Mouse (Mus musculus) cerebellum, adult 2 months (tissue): ENCODE data around the gene Reck.

Source experiments
- CTCF ChIP-seq: fragments of 200-500 bp; IDR thresholded peaks from 2 replicates; pipeline ENCODE4 v1.5.1; 2011; ENCODE audit warnings: low read depth, mild to moderate bottlenecking, control low read depth, low read length, moderate library complexity, borderline replicate concordance; ENCODE audit not compliant: insufficient read depth
- POLR2A ChIP-seq: fragments of 200-500 bp; IDR thresholded peaks from 2 replicates; pipeline ENCODE4 v1.6.1; 2011; ENCODE audit warnings: low read length, control low read depth, borderline replicate concordance; ENCODE audit not compliant: insufficient read depth

DNA sequence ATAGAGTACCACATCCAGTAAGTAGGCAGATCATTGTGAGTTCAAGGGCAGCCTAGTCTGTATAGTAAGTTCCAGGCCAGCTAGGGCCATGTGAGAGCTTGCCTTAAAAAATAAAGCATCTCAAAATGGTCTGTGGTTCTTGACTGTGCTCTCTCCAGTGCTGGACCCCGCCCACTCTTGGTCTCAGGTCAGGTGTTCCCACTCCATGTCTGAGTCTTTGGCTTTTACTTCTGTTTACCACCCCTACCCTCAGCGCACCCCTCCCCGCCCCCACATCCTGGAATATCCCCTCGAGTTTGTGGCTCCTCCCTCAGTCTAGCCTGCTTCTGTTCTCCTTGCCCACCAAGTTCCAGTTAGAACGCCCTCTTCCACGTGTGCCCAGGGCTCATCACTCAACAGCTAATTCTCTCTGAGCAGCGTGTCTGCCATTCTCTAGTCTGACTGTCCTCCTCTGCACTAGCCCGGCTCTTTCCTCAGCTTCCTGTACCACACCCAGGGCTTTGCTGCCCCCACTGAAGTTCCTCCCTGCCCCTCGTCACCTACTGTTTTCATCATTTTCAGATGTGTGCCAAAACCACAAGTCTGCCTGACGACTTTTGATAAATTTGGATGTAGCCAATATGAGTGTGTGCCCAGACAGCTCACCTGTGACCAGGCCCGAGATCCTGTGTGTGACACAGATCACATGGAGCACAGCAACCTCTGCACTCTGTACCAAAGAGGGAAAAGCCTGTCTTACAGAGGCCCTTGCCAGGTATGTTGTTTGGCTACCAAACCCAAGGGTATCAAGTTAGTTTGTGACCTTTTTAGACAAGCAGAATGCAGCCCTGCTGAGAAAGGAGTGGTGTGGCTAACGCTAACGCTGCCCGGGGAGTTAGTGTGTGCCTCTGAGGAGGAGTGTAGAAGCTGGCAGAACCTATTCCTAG lies 61.7 kb downstream of the Reck start:
- TF ChIP-seq CTCF: no peak
- TF ChIP-seq POLR2A: no peak
